Mouse (Mus musculus): ENCODE data around the gene Kitl. TPM values are rescaled to one million over a fixed set of nuclear protein-coding genes. Genes with fewer than 3 reads are reported as not detected.

Kitl gene
- total and polyA plus RNA-seq, 2 experiments from 2014 or later = 52.8 to 86.6 TPM

DNA sequence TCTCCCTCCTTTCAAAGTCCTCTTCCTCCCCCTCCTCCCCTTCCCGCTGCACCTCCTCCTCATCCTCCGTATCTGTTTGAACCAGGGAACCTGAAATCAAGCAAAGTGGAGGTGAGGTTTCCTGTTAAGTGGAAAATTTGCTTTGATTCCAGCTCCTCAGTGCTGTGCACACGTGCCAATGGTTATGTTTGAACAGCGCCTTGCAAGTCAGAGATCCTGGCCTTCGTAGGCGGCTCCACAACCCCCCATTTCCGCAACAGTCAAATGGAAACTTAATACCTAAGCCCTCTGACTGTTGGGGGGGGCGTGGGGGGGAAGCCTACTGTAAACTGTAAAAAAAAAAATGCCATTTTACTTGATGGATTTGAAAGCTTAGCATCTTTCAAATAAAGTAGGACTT, 10.2 kb downstream of the Kitl start:
- H3K4me1 ChIP-seq (ENCODE audit: insufficient read depth, low read length) = no peaks in the 10 kb centered on the region
- 76% methylated on average over 8 of the region's 8 CpGs for WGBS
- H3K36me3 ChIP-seq (ENCODE audit: insufficient read depth, low read length) = no peaks in the 10 kb centered on the region
- no peaks in the 10 kb centered on the region for H3K27me3 ChIP-seq (ENCODE audit: insufficient read depth, low read length)
- H3K9ac ChIP-seq (replicated peaks; ENCODE audit: low read length) = no peak overlapping the region
- H3K4me3 ChIP-seq (ENCODE audit: low read length) = no peak overlapping the region
- H3K27ac ChIP-seq = no peak overlapping the region
- no peak overlapping the region for H3K4me2 ChIP-seq (ENCODE audit: low read depth, low read length)
- no peak for TF ChIP-seq CTCF (IDR thresholded peaks at IDR 0.05; ENCODE audit: low read depth)
- ATAC-seq (no peak), DNase-seq (ENCODE audit: low spot score) (no peak)
- H3K9me3 ChIP-seq (ENCODE audit: low read length) = no peaks in the 10 kb centered on the region

GRCm38 (mm10) chr10:100026778-100027177, 11.3 kb downstream of the Kitl start:
- no peak overlapping the region for H3K27ac ChIP-seq
- no peaks in the 10 kb centered on the region for H3K27me3 ChIP-seq (ENCODE audit: insufficient read depth, low read length)
- H3K9me3 ChIP-seq (ENCODE audit: low read length) = no peaks in the 10 kb centered on the region
- H3K4me2 ChIP-seq (ENCODE audit: low read depth, low read length) = no peak overlapping the region
- DNase-seq (ENCODE audit: low spot score) = no peak
- no peak overlapping the region for H3K4me3 ChIP-seq (ENCODE audit: low read length)
- H3K36me3 ChIP-seq (ENCODE audit: insufficient read depth, low read length) = no peaks in the 10 kb centered on the region
- no peak for ATAC-seq
- no peaks in the 10 kb centered on the region for H3K4me1 ChIP-seq (ENCODE audit: insufficient read depth, low read length)
- WGBS = 94% methylated on average over 1 of the region's 1 CpGs
- no peak overlapping the region for H3K9ac ChIP-seq (replicated peaks; ENCODE audit: low read length)
- TF ChIP-seq CTCF (IDR thresholded peaks at IDR 0.05; ENCODE audit: low read depth) = no peak

- Histone ChIP-seq H3K27me3 (ENCODE audit: insufficient read depth, low read length) (no peaks in the 10 kb centered on the region), H3K4me2 (ENCODE audit: low read depth, low read length) (no peak overlapping the region), H3K4me3 (ENCODE audit: low read length) (no peak overlapping the region), H3K27ac (no peak overlapping the region), H3K4me1 (ENCODE audit: insufficient read depth, low read length) (no peaks in the 10 kb centered on the region), H3K9ac (replicated peaks; ENCODE audit: low read length) (no peak overlapping the region), H3K36me3 (ENCODE audit: insufficient read depth, low read length) (no peaks in the 10 kb centered on the region), H3K9me3 (ENCODE audit: low read length) (no peaks in the 10 kb centered on the region)
- ATAC-seq (no peak), DNase-seq (ENCODE audit: low spot score) (no peak)
- no peak for TF ChIP-seq CTCF (IDR thresholded peaks at IDR 0.05; ENCODE audit: low read depth)
- 73% methylated on average over 5 of the region's 5 CpGs for WGBS
These were observed 15.0 kb downstream of the Kitl start for GRCm38 (mm10) chr10:100030385-100030784.

GRCm38 (mm10) chr10:100030980-100031516, 15.6 kb downstream of the Kitl start:
- H3K36me3 ChIP-seq (ENCODE audit: insufficient read depth, low read length) = no peaks in the 10 kb centered on the region
- H3K27ac ChIP-seq = no peak overlapping the region
- no peaks in the 10 kb centered on the region for H3K9me3 ChIP-seq (ENCODE audit: low read length)
- WGBS = 75% methylated on average over 12 of the region's 12 CpGs
- no peak overlapping the region for H3K4me3 ChIP-seq (ENCODE audit: low read length)
- H3K4me1 ChIP-seq (ENCODE audit: insufficient read depth, low read length) = no peaks in the 10 kb centered on the region
- TF ChIP-seq CTCF (IDR thresholded peaks at IDR 0.05; ENCODE audit: low read depth) = no peak
- no peak overlapping the region for H3K9ac ChIP-seq (replicated peaks; ENCODE audit: low read length)
- H3K27me3 ChIP-seq (ENCODE audit: insufficient read depth, low read length) = no peaks in the 10 kb centered on the region
- ATAC-seq (no peak), DNase-seq (ENCODE audit: low spot score) (no peak)
- no peak overlapping the region for H3K4me2 ChIP-seq (ENCODE audit: low read depth, low read length)

DNA sequence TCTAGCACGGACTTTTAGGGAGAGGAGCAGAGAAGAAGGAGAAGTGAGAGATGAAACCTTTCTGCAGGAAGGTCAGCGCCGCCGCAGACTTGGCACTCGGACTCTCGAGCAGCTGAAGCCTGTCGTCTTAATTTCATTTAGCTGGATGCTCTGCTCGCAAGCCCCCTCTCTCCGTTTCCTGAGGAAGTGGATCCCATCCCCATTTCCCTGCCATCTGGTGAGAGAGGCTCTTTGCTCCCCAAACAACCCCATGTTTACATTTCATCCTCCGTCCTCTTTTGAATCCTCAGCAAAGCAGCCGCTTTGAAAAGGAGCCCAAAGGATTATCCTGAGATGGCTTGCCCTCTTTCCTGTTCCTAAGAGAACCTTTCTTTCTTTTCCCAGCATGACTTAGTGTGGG, 16.2 kb downstream of the Kitl start:
- no peaks in the 10 kb centered on the region for H3K36me3 ChIP-seq (ENCODE audit: insufficient read depth, low read length)
- H3K4me3 ChIP-seq (ENCODE audit: low read length) = no peak overlapping the region
- H3K27me3 ChIP-seq (ENCODE audit: insufficient read depth, low read length) = no peaks in the 10 kb centered on the region
- H3K27ac ChIP-seq = no peak overlapping the region
- no peak for ATAC-seq
- no peaks in the 10 kb centered on the region for H3K4me1 ChIP-seq (ENCODE audit: insufficient read depth, low read length)
- H3K9me3 ChIP-seq (ENCODE audit: low read length) = no peaks in the 10 kb centered on the region
- no peak overlapping the region for H3K9ac ChIP-seq (replicated peaks; ENCODE audit: low read length)
- no peak for TF ChIP-seq CTCF (IDR thresholded peaks at IDR 0.05; ENCODE audit: low read depth)
- DNase-seq (ENCODE audit: low spot score) = no peak
- peak overlapping the region; percentile 17; the same call in 1 of the 2 replicates for H3K4me2 ChIP-seq (ENCODE audit: low read depth, low read length)
- WGBS = 21% methylated on average over 11 of the region's 11 CpGs

DNA sequence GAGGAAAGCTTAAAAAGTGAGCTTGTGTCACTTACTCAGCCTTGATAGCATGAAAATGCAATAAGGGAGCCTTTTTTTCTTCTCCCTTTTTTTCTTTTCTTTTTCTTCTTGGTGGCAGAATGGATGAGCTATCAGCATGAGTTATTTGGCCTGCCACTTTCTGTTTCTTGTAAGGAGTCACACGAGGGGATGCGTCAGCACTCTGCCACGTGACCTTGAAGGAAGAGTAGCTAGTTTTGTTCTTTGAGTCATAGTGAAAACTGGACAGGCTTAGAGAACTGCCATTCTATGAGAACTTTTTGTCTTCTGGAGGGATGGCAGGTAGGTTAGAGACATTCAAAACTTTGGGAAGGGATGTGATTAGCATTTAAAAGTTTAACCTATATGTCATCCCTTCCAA, 17.1 kb downstream of the Kitl start:
- no peaks in the 10 kb centered on the region for H3K4me1 ChIP-seq (ENCODE audit: insufficient read depth, low read length)
- no peak overlapping the region for H3K4me2 ChIP-seq (ENCODE audit: low read depth, low read length)
- no peak overlapping the region for H3K4me3 ChIP-seq (ENCODE audit: low read length)
- no peak overlapping the region for H3K9ac ChIP-seq (replicated peaks; ENCODE audit: low read length)
- no peaks in the 10 kb centered on the region for H3K36me3 ChIP-seq (ENCODE audit: insufficient read depth, low read length)
- DNase-seq (ENCODE audit: low spot score) (no peak), ATAC-seq (no peak)
- no peak overlapping the region for H3K27ac ChIP-seq
- no peaks in the 10 kb centered on the region for H3K27me3 ChIP-seq (ENCODE audit: insufficient read depth, low read length)
- H3K9me3 ChIP-seq (ENCODE audit: low read length) = no peaks in the 10 kb centered on the region
- 63% methylated on average over 3 of the region's 3 CpGs for WGBS
- no peak for TF ChIP-seq CTCF (IDR thresholded peaks at IDR 0.05; ENCODE audit: low read depth)

DNA sequence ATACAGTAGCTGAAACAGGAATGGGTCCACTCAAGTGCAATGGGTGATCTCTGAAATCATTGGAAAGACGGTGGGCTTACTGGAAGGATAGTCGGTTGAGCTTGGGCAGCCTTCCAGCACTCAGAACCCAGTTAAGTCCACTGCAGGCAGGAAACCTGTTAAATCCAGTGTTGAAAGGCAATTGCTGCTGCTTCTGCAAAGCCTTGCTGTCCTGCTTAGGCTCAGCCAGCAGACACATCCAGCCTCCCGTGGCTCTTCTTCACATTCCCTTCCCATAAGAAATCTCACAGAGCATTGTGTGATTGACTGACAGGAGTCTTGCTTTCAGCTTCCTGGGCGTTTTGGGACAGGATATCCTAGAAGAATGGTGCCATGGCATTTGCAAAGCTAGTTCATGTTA, 20.6 kb downstream of the Kitl start:
- no peak for DNase-seq (ENCODE audit: low spot score)
- ATAC-seq = no peak
- Histone ChIP-seq H3K36me3 (ENCODE audit: insufficient read depth, low read length) (no peaks in the 10 kb centered on the region), H3K9ac (replicated peaks; ENCODE audit: low read length) (no peak overlapping the region), H3K9me3 (ENCODE audit: low read length) (no peaks in the 10 kb centered on the region), H3K4me1 (ENCODE audit: insufficient read depth, low read length) (no peaks in the 10 kb centered on the region), H3K4me3 (ENCODE audit: low read length) (no peak overlapping the region), H3K27ac (no peak overlapping the region), H3K27me3 (ENCODE audit: insufficient read depth, low read length) (no peaks in the 10 kb centered on the region), H3K4me2 (ENCODE audit: low read depth, low read length) (no peak overlapping the region)
- 36% methylated on average over 4 of the region's 4 CpGs for WGBS
- TF ChIP-seq CTCF (IDR thresholded peaks at IDR 0.05; ENCODE audit: low read depth) = no peak
